Mouse (Mus musculus) ES-E14 (cell line): ENCODE results near the gene Znrd1. TPM values are rescaled to one million over a fixed set of nuclear protein-coding genes. Genes with fewer than 3 reads are reported as not detected.

ENCODE experiments used
- DNase-seq: peaks from one replicate; pipeline ENCODE4 v3.0.0-alpha.2; 2013; ENCODE audit warnings: low read depth, low spot score
- H3K27ac ChIP-seq: 2 replicates; pipeline ENCODE4 v1.5.1; 2012; ENCODE audit warnings: low read depth, mild to moderate bottlenecking, low read length, moderate library complexity, mixed read lengths; ENCODE audit not compliant: poor library complexity, insufficient read depth, severe bottlenecking
- H3K36me3 ChIP-seq: 2 replicates; pipeline ENCODE4 v1.6.1; 2012; ENCODE audit warnings: mild to moderate bottlenecking, low read length, moderate library complexity, mixed read lengths; ENCODE audit not compliant: control insufficient read depth, poor library complexity, insufficient read depth, severe bottlenecking
- H3K4me1 ChIP-seq, 2 experiments: fragments of 150-350 bp in 1 of 2; sonication (generic) in 1 of 2; 2 replicates each; pipeline ENCODE4 v1.6.1; 2012; ENCODE audit warnings: low read length in 2 of 2, mild to moderate bottlenecking in 1 of 2, mixed read lengths in 1 of 2; ENCODE audit not compliant: control insufficient read depth in 2 of 2, insufficient read depth in 2 of 2, poor library complexity in 1 of 2
- H3K4me3 ChIP-seq, 2 experiments: fragments of 150-350 bp in 1 of 2; sonication (generic) in 1 of 2; 2 replicates each; pipeline ENCODE4 v1.5.1; 2012; ENCODE audit warnings: low read length in 2 of 2, low read depth in 1 of 2, mild to moderate bottlenecking in 1 of 2, mixed read lengths in 1 of 2; ENCODE audit not compliant: insufficient read depth in 1 of 2, poor library complexity in 1 of 2, severe bottlenecking in 1 of 2
- H3K9ac ChIP-seq: 2 replicates; pipeline ENCODE4 v1.6.1; 2012; ENCODE audit warnings: low read depth, mild to moderate bottlenecking, low read length, mixed read lengths; ENCODE audit not compliant: poor library complexity, insufficient read depth, severe bottlenecking
- H3K9me3 ChIP-seq: fragments of 150-350 bp; sonication (generic); 2 replicates; pipeline ENCODE4 v1.6.1; 2012; ENCODE audit warnings: low read depth, mild to moderate bottlenecking, low read length; ENCODE audit not compliant: control insufficient read depth, insufficient read depth
- CHD2 ChIP-seq: IDR thresholded peaks from 2 replicates; pipeline ENCODE4 v1.6.1; 2014; ENCODE audit warnings: mild to moderate bottlenecking, low read depth, low read length, inconsistent platforms
- HCFC1 ChIP-seq: IDR thresholded peaks from 2 replicates; pipeline ENCODE4 v1.6.1; 2012; ENCODE audit warnings: low read length, inconsistent platforms, borderline replicate concordance; ENCODE audit not compliant: insufficient read depth
- MAFK ChIP-seq: IDR thresholded peaks from 2 replicates; pipeline ENCODE4 v1.6.1; 2014; ENCODE audit warnings: mild to moderate bottlenecking, low read depth, low read length, inconsistent platforms; ENCODE audit not compliant: insufficient read depth
- ZC3H11A ChIP-seq: IDR thresholded peaks from 2 replicates; pipeline ENCODE4 v1.6.1; 2012; ENCODE audit warnings: low read depth, mild to moderate bottlenecking, inconsistent platforms, low read length, borderline replicate concordance
- ZNF384 ChIP-seq: IDR thresholded peaks from 2 replicates; pipeline ENCODE4 v1.6.1; 2012; ENCODE audit warnings: low read depth, low read length, inconsistent platforms
- in situ Hi-C, 2 experiments: fragments of 600-800 bp; cut with MboI; formaldehyde crosslinking; loops; one replicate each; pipeline ENCODE4 v1.15.1; 2025; ENCODE audit warnings: low sequenced_read_pairs in 2 of 2, inconsistent platforms in 1 of 2; ENCODE audit not compliant: unreplicated experiment in 2 of 2
- total RNA-seq: library from RNA; depleted of rRNA; stranded (reverse); fragments of 300-350 nt; gene quantifications from 2 replicates; pipeline ENCODE4 v1.2.3, GENCODE M21; 2012

Znrd1 gene
- total RNA-seq, 1 experiment: 81.0 TPM

DNA sequence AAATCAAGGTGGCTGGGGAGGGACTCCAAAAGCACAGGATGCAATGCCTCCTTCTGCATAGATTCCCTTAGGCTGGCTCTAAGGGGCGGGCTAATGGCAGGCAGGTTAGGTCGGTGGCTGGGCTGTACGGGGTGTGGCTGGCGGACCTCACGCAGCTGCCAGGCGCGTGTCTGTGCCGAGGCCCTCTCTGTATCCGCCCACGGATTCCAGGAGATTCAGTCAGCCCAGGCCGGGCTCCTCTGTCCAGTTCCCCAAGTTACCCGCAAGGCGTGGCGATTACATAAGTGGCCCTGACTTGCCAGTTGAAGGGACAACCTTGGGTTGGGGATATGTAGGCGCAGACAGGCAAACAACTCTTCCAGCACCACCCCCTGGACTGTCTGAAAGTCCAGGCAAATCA is 38.1 kb downstream of the Znrd1 start:
- Histone ChIP-seq H3K27ac (no peak overlapping the region), H3K36me3 (no peaks in the 10 kb centered on the region), H3K4me3 (no peak overlapping the region), H3K4me1 (peaks cover 2% of the 10 kb centered on the region in 2 experiments), H3K9me3 (no peaks in the 10 kb centered on the region), H3K9ac (peak overlapping the region; percentile 0; the same call in 1 of the 2 replicates)
- no peak for TF ChIP-seq ZNF384
- no peak for TF ChIP-seq HCFC1
- no peak for TF ChIP-seq ZC3H11A
- TF ChIP-seq CHD2: no peak
- TF ChIP-seq MAFK: no peak
- in situ Hi-C loops: no loop called here
- no peak for DNase-seq

DNA sequence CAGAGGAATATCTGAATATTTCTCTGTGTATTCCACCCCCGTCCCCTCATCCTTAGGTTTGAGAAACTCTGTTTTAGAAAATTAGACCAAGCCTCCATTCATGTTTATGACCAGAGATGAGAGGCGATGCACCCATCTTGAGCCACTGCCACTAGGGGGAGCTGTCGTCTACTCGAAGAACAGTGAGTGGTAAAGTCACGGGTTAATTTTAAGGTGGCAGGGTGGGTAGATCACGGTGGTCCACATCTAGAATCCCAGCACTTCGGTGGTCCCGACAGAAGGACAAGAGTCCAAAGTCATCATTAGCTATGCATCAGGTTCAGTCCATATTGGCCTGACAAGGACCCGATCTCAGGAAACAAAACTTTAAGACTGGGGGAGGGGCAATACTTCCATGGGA is 43.3 kb downstream of the Znrd1 start:
- in situ Hi-C loops: no loop called here
- no peak overlapping the region for H3K27ac ChIP-seq
- no peak for TF ChIP-seq ZC3H11A
- no peak for TF ChIP-seq HCFC1
- no peak for TF ChIP-seq ZNF384
- TF ChIP-seq MAFK: no peak
- TF ChIP-seq CHD2: no peak
- no peak overlapping the region for H3K4me3 ChIP-seq
- no peak overlapping the region for H3K9ac ChIP-seq
- peak; percentile 62 for DNase-seq
- no peaks in the 10 kb centered on the region for H3K36me3 ChIP-seq
- peaks cover 0 to 2% of the 10 kb centered on the region in 2 experiments; a peak in 2 of 4 replicates for H3K4me1 ChIP-seq
- H3K9me3 ChIP-seq: no peaks in the 10 kb centered on the region

DNA sequence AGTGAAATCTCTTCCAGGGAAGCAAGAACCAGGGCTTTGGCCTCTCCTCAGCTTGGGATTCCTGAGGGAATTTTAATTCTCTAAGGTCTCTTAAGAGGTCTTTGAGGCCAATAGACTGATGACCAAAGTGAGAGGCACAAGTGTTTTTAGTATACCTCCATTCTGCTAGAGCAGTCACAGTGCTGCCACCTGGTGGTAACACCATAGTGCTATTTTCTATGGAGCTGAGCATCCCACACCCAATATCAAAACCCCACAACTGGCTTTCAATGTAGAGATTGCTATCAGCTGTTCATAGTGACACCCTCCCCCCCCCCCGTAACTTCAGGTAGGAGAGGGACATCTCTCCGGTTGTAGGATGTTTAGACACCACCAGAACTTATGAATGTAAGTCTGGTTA is 44.3 kb downstream of the Znrd1 start:
- no peak overlapping the region for H3K27ac ChIP-seq
- no peaks in the 10 kb centered on the region for H3K9me3 ChIP-seq
- peak; percentile 74 for DNase-seq
- no peak overlapping the region for H3K9ac ChIP-seq
- TF ChIP-seq ZNF384: no peak
- TF ChIP-seq HCFC1: no peak
- no peak for TF ChIP-seq ZC3H11A
- no peak for TF ChIP-seq CHD2
- TF ChIP-seq MAFK: no peak
- H3K4me1 ChIP-seq: peaks cover 0 to 6% of the 10 kb centered on the region in 2 experiments; a peak in 2 of 4 replicates
- no peaks in the 10 kb centered on the region for H3K36me3 ChIP-seq
- H3K4me3 ChIP-seq: no peak overlapping the region
- in situ Hi-C loops: no loop called here

DNA sequence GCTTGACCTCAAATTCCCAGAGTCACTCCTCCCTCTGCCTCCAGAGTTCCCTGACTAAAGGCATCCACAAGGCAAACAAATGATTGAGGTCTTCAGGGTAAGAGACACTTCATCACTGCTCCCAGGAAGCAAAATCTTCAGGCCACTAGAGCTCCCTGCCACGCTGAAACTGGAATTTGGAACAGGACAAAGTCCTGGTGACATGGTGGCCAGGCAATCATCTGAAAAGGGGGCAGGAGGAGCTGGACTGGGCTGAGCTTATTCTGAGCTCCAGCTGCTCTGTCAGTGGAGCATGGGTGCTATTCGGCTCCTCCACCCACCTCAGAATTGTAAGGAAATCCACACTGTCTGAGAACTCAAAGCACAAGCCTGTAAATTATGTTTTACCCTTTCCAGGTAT is 46.3 kb downstream of the Znrd1 start:
- DNase-seq: no peak

DNA sequence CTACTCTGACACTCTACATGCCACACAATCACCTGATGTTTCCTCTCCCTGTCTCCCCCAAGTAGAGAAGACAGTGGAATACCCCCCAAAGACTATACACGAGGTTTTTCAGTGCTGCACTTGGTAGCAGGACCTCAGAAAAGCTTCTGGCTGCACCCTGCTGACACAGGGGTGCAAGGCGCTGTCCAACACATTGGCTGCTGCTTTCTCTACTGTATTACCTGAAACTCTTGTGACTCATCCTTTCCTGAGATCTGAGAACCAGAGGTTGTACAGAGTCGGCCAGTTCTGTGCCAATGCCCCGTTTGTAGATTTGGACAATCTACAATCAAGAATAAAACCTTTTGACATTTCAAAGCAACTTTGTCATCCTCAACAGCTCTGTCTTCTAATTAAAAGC is 48.6 kb downstream of the Znrd1 start:
- no peak overlapping the region for H3K9ac ChIP-seq
- H3K27ac ChIP-seq: no peak overlapping the region
- peaks cover 0 to 5% of the 10 kb centered on the region in 2 experiments; a peak in 1 of 4 replicates for H3K4me1 ChIP-seq
- no peaks in the 10 kb centered on the region for H3K9me3 ChIP-seq
- no peaks in the 10 kb centered on the region for H3K36me3 ChIP-seq
- TF ChIP-seq ZC3H11A (no peak), ZNF384 (no peak), MAFK (0 out of 2 replicates have a peak, but pooled peaks have one; percentile 30), CHD2 (no peak), HCFC1 (no peak)
- no peak overlapping the region for H3K4me3 ChIP-seq
- no peak for DNase-seq
- in situ Hi-C loops: no loop called here

More for the DNA sequence above, 46.3 kb downstream of the Znrd1 start:
- H3K4me1 ChIP-seq: peaks cover 0 to 6% of the 10 kb centered on the region in 2 experiments; a peak in 2 of 4 replicates
- H3K36me3 ChIP-seq: no peaks in the 10 kb centered on the region
- H3K4me3 ChIP-seq: no peak overlapping the region
- in situ Hi-C loops: no loop called here
- H3K9ac ChIP-seq: no peak overlapping the region
- H3K27ac ChIP-seq: no peak overlapping the region
- H3K9me3 ChIP-seq: no peaks in the 10 kb centered on the region
- TF ChIP-seq MAFK: no peak
- TF ChIP-seq CHD2: no peak
- TF ChIP-seq HCFC1: no peak
- no peak for TF ChIP-seq ZNF384
- TF ChIP-seq ZC3H11A: no peak
